Mouse (Mus musculus): ENCODE measurements around the gene Tmem86a.
A peak's percentile ranks its signal among the peaks of the same experiment; 100 is the strongest.

Gene Tmem86a

DNA sequence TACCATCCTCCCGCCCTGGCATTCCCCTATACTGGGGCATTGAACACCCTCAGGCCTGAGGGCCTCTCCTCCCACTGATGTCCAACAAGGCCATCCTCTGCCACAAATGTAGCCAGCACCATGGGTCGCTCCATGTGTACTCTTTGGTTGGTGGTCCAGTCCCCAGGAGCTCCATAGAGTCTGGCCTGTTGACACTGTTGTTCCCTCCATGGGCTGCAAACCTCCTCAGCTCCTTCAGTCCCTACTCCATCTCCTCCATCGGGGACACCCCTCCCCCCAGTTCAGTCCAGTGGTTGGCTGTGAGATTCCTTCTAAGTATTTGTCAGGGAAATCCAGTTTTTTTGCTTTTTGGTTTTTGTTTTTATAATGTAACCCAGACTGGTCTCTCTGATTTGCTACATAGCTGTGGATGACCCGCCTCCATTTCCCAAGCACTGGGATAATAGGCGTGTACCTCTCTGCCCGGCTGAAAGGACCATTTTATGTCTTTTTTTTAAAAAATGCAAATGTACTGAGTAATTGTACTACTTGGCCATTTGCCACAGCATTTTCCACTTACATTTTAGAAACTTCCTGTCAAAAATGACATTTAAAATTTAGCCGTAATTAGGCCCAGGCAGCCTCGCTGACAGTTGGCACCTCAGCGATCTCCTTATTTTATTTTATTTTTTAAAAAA, 19.7 kb upstream of the Tmem86a start:
- DNase-seq = no peak

DNA sequence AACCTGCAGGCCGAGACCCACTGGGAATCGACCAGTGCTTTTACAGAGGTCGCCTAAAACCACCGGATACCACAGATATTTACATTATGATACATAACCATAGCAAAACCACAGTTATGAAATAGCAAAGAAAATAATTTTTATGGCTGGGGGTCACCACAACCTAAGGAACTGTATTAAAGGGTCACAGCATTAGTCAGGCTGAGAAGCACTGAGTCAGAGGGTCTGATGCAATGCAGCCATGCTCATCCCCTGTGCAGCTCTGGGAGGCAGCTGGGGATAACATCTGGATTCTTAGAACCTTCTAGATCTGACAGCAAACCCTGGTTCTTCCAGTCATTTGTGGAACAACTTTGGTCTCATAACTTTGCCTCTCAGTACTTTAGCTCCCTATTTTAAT, 19.0 kb upstream of the Tmem86a start:
- DNase-seq = no peak

DNA sequence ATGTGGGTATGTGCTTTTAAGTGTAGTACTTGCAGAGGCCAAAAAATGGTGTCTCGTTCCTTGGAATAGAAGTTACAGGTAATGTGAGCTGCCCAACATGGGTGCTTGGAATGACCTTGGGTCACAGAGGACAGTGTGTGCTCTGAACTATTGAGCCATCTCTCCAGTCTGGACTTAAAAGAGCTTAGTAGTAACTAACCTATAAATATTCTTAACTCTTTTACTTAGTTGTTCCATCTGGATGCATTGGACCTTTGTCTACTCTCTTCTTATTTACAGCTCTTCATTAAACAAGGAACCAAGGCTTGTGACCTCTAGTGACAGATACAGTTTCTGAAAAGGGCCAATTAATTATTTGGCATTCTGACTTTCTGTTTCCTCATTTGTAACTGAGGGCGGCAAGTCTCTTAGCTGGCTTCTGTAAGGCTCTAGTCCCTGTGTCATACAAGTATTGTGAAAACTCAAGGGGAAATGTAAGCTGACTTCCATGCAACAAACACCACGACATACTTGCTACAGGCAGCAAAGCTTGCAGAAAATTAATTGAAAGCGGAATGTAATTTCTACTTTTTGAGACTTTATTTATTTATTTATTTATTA, 15.5 kb upstream of the Tmem86a start:
- no peak for DNase-seq

DNA sequence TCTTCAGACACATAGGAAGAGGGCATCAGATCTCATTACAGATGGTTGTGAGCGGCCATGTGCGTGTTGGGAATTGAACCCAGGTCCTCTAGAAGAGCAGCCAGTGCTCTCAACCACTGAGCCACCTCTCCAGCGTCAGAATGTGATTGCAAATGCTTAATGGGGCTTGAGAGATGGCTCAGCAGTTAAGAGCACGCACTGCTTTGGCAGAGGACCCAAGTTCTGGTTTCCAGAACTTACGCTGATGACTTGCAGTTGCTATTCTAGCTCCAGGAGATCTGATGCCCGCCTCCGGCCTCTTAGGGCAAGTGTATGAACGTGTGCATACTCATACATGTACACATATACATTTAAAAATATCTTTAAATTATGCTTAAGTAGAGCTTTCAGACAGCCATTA, 15.0 kb upstream of the Tmem86a start:
- DNase-seq = no peak

DNA sequence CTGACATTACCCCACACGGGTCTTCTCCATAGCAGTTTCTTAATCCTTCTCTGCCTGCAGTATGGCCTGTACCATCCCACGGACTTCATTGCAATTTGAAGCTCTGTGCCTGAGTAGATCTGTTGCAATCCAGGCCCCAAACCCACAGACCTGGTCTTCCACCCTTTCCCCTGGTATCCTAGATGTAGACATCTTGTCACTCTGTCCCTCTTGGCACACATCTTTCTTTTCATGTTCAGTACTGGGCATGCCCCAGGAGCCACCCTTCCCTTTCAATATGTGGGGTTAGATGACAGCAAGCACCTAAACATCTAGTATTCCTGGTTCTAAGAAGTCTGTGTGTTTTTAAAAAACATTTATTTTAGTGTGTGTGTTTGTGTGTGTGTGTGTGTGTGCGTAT, 8.7 kb upstream of the Tmem86a start:
- no peak for DNase-seq

DNA sequence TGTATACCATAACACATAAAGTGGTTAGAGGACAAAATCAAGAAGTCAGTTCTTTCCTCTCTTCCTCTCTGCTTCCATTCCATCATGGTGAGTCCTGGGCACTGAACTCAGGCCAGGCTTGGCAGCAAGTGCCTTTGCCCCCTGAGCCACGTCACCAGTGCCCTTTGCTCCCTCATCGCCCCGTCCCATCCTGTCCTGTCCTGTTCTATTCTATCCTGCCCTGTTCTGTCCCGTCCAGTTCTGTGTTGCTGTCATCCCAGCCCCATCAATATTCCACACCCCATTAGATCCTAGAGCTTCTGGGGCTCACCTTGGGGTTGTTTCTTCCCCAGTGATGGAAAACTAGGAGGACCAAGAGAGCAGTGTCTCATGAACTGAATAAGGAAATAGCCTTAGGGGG, 8.3 kb upstream of the Tmem86a start:
- peak; percentile 32 for DNase-seq

DNA sequence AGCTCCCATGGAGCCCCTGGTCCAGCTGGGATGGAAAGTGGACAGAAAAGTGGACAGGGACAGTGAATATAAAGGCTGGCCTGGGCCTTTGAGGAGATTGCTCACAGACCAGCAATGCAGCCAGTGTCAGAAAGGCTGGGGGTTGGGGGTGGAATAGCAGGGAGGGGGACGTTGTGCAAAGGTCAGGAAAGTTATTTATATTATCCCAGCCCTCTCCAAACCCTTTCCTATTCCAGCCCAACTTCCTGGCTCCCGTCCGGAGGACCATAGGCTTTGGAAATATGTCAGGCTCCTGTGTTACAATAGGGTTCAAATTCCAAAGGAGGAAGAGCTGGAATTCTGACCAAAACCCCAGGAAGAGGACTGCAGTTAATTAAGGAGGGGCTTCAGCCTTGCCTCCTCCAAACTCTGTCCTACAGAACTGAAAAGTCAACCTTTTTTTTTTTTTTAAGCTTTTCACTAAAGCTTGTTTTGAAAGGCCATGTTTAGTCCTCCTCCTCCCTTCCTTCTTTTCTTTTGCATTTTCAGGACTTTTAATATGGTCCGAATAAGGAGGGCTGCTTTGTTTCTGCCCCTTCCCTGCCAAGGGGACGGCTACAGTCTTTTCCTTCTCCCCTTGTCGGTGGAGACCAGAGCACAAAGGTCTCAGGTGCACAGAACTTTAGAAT, 7.4 kb upstream of the Tmem86a start:
- DNase-seq = no peak

DNA sequence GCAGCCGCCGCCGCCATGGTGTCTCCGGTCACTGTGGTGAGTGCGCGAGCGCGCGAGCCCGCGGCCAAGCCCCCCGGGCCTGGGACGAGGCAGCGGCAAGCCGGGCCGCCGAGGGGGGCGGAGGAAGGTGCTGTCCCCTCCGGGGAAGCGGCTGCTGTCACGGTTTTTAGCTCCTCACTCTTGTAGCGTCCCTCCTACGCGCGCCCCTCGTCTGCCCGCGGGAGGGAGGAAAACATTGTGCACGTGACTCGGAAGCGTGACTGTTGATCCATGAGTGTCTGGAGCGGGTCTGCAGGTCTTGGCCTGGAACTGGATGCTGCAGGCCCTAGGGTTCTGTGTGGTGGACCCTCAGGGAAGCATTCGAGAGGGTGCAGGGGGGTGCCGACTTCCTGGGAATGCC, 365 bp downstream of the Tmem86a start:
- no peak for DNase-seq

DNA sequence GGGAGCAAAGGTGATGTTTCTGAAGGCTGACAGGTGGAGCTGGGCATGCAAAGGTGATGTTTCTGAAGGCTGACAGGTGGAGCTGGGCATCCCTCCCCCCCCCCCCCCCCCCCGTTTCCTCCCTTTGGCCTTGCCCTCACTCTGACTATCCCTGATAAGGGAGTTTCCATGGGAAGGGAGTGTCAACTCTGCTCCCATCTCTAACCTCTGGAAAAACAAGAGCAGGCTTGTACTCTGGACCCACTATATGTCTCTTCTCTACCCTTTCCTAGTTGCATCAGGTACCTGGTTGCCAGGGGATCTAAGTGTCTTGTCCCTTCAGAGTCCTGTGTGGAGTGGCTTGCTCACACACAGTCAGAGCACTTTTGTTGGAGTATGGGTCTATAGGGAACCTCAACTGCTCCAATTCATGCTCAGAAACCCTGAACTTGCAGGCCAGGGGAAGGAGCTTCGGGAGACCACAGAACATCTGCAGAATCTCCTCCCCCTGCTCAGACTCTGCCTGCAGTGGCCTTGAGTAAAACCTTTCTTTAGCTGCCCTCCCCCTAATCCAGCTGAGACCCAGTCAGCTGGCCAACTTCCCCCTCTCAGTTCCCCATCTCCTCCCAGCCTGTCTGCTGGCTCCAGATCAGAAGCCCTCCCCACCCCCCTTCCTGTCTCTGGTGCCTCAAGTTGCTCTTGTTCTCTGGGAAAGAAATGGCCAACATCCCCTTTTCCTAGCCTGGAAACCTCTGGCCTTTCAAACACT, 1.2 kb downstream of the Tmem86a start:
- peak; percentile 34 for DNase-seq

DNA sequence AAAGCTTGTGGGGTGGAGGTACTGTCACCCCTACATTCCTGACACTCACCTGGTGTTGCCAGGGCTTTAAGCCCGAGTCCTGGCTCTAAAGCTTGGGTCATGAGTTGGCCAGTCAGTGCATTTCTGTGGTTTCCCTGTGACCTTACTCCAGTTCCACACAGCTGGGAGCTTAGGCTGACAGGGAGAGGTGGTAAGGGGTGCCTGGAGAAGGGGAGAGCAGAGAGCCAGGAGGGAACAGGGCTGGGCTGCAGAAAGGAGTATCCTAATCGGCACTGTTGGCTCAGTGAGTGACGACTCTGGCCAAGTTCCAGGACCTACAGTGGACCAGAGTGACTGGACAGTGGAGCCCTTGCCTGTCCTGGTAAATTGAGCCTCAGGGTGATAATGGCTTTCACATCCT, 1.9 kb downstream of the Tmem86a start:
- DNase-seq = peak; percentile 56

DNA sequence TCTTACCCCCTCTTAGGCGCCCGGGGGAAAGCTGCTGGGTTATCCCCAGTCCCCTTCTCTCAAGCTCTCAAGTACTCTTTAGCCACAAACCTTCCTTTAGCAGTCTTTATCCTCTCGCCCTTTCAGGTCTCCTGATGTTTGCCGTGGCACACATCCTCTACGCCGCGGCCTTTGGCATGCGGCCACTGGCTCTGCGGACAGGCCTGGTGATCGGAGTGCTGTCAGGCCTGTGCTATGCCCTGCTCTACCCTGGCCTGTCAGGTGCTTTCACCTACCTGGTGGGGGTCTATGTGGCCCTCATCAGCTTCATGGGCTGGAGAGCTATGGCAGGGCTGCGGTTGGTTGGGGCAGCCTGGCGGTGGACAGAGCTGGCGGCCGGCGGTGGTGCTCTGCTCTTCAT, 2.9 kb downstream of the Tmem86a start:
- peak; percentile 48 for DNase-seq

DNA sequence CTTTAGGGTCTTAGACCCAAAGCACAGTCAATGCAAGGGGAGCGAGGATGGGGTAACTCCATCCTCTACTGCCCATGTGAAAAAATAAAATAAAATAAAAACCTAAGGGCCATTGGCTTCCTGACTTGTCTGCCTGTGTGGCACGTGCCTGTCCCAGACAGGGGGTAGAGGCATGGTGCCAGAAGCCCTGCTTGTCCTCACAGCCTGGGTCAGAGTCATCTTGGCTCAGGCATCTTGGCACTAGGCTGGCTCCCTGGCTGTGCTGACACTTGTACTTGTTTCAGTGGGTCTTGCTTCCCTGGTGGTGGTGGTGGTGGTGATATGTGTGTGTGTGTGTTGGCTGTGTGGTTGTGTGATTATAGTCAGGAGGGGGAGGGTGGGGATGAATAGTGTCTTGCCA, 4.3 kb downstream of the Tmem86a start:
- DNase-seq = peak; percentile 82

DNA sequence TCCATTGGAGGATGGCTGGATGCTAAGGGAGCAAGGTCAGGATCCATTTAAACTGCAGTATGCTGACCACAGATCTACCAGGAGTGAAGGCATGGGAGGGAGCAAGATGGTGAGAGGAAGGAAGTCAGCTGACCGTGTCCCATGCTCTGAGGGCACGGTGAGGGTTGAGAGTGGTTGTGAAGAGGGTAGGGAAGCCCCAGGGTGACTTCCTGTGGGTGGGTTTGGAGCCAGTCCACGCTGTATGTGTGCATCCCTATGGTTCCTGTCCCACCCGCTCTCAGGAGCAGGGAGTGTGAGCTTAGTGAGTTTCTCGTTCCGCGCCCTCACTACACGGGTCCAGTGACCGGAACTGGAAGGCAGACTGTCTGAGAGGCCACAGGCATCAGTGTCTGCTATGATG, 5.3 kb downstream of the Tmem86a start:
- no peak for DNase-seq

DNA sequence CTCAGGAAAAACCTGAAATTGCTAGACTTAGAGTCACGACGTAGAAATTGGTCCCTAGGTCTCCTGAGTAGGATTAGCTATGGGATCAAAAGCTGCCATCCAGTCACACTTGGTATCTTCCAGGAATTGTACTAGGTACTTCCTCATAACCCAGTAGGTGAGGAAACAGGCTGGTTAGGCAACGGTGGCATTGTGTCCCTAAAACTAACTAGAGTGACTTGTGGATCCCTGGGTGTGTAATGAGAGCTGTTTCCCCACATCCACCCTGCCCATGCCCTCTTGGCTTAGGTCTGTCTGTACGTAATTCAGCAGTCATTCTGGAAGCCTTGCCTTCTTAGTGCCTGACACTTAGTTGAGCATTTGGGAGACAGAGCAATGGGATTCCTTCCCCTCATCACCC, 5.9 kb downstream of the Tmem86a start:
- no peak for DNase-seq

DNA sequence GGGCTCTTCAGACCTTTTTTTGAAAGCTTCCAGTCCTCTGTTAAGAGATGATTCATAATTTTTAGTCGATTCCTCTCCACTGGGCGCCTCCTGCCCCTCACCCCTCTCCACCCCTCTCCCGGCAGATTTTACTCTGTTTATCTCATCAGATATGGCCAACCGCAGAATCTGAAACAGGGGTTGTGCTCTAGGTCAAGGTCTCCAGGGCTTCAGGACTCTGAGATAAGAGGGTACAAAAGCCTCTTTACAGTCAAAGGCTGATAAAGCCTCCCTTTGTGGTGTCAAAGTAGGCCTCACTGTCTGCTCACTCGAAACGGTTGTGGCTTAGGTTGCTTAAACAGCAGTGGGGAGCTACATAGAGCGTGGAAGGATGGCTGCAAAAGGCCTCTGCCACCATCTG, 8.9 kb downstream of the Tmem86a start:
- DNase-seq = no peak

DNA sequence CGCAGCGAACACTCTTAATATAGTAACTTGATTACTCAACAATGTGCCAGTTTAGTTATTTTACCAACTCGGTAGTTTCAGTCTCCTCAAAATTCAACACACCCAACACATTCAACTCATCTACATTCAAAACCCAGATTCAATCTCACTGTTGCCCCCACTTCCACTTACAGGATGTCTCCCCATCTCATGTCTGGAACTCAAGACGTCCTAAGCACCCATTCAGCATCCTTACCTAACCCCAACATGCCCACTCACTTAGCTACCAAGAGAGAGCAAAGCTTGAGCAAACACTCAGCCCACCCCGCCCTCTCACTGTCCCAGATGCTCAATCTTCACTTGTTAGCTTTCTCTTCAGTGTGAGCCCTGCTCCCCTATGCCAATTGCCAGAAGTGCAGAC, 11.2 kb downstream of the Tmem86a start:
- DNase-seq = no peak

DNA sequence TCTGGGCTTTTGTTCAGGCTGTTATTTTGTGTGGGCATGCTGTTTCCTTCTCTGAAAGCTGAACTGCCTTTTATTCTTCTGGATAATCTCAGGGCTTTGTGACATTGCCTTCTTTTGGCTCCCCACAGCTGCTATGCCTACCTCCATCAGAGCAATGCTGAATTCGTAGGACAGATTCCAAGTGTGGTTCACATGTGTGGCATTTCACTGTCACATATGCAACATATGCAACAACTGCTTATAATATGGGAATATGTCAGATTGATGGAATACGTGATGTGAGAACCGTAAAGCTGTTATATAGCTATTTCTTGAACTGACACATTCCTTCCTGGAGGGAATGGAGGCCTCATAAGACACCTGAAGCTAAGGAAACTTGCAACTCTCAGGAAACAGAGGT, 16.5 kb downstream of the Tmem86a start:
- no peak for DNase-seq

DNA sequence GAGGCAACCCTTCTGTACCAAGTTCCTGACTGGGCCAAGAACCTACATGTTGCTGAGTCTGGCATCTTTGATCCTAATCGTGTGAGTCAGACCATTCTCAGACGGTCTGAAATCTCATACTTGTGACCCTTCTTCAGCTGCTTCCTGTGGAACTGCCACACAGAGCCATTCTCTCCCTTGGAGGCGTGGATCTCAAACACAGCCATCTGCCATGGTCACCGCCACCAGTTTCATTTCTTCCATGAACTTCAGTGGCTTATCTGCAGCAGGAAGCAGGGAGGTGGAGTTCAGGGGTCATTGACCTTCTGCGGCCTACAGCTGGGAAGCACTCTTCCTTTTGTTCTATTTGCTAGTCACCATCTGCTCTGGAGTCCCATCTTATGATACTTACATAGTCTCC, 17.5 kb downstream of the Tmem86a start:
- DNase-seq = no peak

DNA sequence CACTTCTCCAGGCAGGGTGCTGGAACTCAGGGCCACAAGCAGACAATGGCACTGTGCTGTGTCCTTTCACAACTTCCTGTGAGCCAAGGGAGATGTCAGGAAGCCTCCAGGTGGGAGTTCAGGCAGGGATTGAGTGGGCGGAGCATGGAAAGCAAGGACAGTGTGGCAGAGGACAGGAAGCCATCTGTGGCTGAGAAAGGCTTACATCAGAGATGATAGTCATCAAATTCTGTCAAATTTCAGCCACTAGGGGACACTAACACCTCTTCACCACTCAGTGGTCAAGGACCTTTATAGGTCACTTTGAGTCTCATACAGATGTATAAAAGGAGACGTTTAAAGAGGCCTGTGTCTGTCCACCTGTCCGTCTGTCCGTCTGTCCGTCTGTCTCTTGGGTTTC, 22.1 kb downstream of the Tmem86a start:
- DNase-seq = no peak

DNA sequence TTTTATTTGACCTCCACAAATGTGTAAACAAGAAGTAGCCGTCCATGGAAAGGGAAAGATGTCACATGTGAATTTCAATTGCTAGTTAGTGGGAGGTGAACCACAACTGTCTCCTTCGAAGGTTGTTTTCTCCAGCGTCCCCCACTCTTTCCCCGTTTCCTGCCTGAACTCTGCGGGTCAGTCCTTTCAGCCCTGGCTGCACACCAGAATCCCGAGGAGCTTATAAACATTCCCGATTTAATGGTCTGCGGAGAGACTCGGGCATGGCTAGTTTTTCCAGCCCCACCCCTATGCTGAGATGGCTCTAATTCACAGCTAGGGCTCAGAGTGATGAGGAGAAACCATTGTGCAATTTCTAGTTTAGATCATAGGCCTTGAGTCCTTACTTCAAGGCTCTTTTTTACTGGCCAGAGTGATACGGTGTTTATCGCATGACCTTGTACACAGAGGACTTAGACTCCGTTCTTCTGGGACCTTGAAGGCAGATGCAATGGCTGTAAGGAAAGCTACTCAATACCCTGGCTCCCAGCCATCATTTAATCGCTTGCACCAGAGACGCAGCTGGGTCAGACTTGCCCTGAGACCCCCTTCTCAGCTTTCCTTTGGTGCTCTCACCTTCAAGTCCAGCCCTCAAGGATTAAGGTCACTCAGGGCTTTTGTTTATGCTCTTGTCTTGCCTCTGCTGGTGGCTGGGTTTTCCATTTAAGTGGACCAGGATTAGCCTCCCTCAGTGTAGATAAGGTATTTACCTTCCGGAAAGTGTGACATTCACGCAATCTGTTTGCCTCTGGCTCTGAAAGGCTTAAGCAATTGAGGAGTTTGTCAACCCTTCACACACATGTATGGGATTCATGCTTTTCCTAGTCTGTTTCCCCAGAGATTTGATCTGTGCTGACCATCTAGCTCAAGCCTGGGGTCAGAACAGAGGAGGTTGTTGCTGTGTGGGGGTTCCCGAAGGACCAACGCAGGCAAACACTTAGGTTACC, 23.4 kb downstream of the Tmem86a start:
- peak; percentile 65 for DNase-seq

DNA sequence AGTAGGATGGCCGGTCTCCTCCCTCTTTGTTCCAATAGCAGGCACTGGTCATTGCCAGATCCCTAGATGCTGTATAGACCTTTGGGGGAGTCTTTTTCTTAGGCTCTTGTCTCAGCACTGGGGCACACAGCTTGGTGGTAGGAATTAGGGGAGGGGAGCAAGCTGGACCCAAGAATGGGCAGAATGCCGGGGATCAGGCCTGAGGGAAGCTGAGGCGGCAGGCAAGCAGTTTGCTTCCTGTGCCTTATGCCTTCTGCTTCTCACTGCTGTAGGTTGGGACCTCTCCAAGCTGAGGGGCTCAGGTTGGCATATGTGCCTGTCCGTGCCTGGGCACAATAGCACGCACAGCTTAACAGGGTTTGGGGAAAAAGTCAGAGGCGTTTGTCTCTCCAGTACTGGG, 25.8 kb downstream of the Tmem86a start:
- DNase-seq = no peak

DNA sequence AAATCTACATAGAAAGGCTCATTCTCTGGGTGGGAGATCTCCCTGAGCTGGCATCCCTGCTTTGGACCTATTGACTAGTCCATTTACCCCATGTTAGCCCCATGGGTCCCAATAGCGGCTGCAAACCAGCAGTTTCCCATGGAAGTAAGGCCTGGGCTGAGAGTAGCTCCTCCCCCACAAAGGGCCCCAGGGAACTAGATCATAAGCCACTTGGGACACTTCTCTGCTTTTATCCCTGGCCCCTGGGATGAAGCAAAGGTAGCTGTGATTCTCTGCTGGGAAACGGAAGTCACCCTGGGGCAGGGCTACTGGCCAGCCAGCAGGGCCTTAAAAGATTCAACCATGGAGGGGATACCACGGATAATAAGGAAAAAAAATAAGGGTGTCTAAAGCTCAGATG, 26.3 kb downstream of the Tmem86a start:
- no peak for DNase-seq

DNA sequence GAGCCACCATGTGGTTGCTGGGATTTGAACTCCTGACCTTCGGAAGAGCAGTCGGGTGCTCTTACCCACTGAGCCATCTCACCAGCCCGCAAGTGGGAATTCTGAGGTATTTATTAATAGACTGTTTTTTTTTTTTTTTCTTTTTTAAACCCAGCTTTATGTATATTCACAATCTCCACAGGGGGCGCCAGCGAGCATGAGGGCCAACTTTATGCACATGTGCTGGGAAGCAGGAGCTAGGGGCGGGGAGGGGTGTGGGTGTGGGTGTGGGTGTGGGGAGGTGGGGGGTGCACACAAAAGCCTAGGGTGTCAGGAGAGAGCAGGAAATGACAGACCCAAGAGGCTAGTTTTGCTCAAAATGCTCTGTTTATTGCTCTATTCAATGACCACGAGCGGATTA, 27.1 kb downstream of the Tmem86a start:
- peak; percentile 18 for DNase-seq
